Mouse (Mus musculus): ENCODE results near the gene Dock1. TPM values are rescaled to one million over a fixed set of nuclear protein-coding genes. Genes with fewer than 3 reads are reported as not detected.

The Dock1 gene
- total and polyA plus RNA-seq, 3 experiments: not detected

- no peak overlapping the region for H3K27ac ChIP-seq (ENCODE audit: insufficient read depth, low read depth)
- no peak overlapping the region for H3K4me2 ChIP-seq (ENCODE audit: insufficient read depth, low read depth, poor library complexity, severe bottlenecking)
- no peaks in the 10 kb centered on the region for H3K27me3 ChIP-seq (replicated peaks)
- dilution Hi-C loops (cut with MboI; ENCODE audit: extremely low pct_ligation_motif_present, extremely low pct_unique_long_range_greater_than_20kb, low sequenced_read_pairs): no loop called here
- TF ChIP-seq USF2 (conservative IDR thresholded peaks at IDR 0.05; ENCODE audit: low read depth, low read length): no peak
- H3K79me2 ChIP-seq (replicated peaks; ENCODE audit: control insufficient read depth, extremely low read depth, insufficient read depth, poor library complexity, severe bottlenecking): no peaks in the 10 kb centered on the region
- in situ Hi-C loops (cut with MboI; ENCODE audit: low pct_ligation_motif_present, low pct_unique_long_range_greater_than_20kb, low sequenced_read_pairs): no loop called here
- no peak overlapping the region for H3K4me3 ChIP-seq (replicated peaks in 1 of 3; ENCODE audit: low read depth in 2 of 3, low read length in 2 of 3, poor library complexity in 1 of 3)
- no peaks in the 10 kb centered on the region for H3K36me3 ChIP-seq (replicated peaks in 1 of 2; ENCODE audit: control insufficient read depth in 1 of 2, insufficient read depth in 1 of 2, low read length in 1 of 2)
- H3K9ac ChIP-seq (ENCODE audit: insufficient read depth, low read depth): no peak overlapping the region
- no peak for DNase-seq (ENCODE audit: extremely low read depth)
- no peaks in the 10 kb centered on the region for H3K4me1 ChIP-seq (ENCODE audit: control insufficient read depth in 1 of 2, insufficient read depth in 2 of 2)
- H3K9me3 ChIP-seq (replicated peaks; ENCODE audit: low read length): peaks cover 82% of the 10 kb centered on the region
Observed at GRCm38 (mm10) chr7:135101921-135102320, 431.5 kb downstream of the Dock1 start.

GRCm38 (mm10) chr7:135106536-135106935 lies 436.1 kb downstream of the Dock1 start:
- peaks cover 85% of the 10 kb centered on the region for H3K9me3 ChIP-seq (replicated peaks; ENCODE audit: low read length)

GRCm38 (mm10) chr7:135110307-135110706 lies 439.9 kb downstream of the Dock1 start:
- Histone ChIP-seq H3K27ac (ENCODE audit: insufficient read depth, low read depth) (no peak overlapping the region), H3K4me2 (ENCODE audit: insufficient read depth, low read depth, poor library complexity, severe bottlenecking) (no peak overlapping the region), H3K9me3 (replicated peaks; ENCODE audit: low read length) (peaks cover 73% of the 10 kb centered on the region), H3K4me3 (replicated peaks in 1 of 3; ENCODE audit: low read depth in 2 of 3, low read length in 2 of 3, poor library complexity in 1 of 3) (no peak overlapping the region), H3K79me2 (replicated peaks; ENCODE audit: control insufficient read depth, extremely low read depth, insufficient read depth, poor library complexity, severe bottlenecking) (no peaks in the 10 kb centered on the region), H3K36me3 (replicated peaks in 1 of 2; ENCODE audit: control insufficient read depth in 1 of 2, insufficient read depth in 1 of 2, low read length in 1 of 2) (no peaks in the 10 kb centered on the region), H3K27me3 (replicated peaks) (no peaks in the 10 kb centered on the region), H3K9ac (ENCODE audit: insufficient read depth, low read depth) (no peak overlapping the region), H3K4me1 (ENCODE audit: control insufficient read depth in 1 of 2, insufficient read depth in 2 of 2) (no peaks in the 10 kb centered on the region)
- DNase-seq (ENCODE audit: extremely low read depth): no peak
- no peak for TF ChIP-seq ZNF384 (IDR thresholded peaks at IDR 0.05; ENCODE audit: low read depth, low read length)
- no peak for TF ChIP-seq TBP (conservative IDR thresholded peaks at IDR 0.05; ENCODE audit: low read depth, low read length)
- no peak for TF ChIP-seq RAD21 (IDR thresholded peaks at IDR 0.05; ENCODE audit: low read depth, low read length)
- TF ChIP-seq MAFK (IDR thresholded peaks at IDR 0.05; ENCODE audit: insufficient replicate concordance, low read length): no peak
- no peak for TF ChIP-seq POLR2A (IDR thresholded peaks at IDR 0.05; ENCODE audit: low read depth, low read length)
- no peak for TF ChIP-seq EP300 (IDR thresholded peaks at IDR 0.05; ENCODE audit: low read length)
- TF ChIP-seq CTCF (conservative IDR thresholded peaks at IDR 0.05 in 1 of 2, IDR thresholded peaks at IDR 0.05 in 1 of 2; ENCODE audit: low read depth in 2 of 2, low read length in 2 of 2): no peak
- TF ChIP-seq MAX (IDR thresholded peaks at IDR 0.05; ENCODE audit: low read length): no peak
- TF ChIP-seq ZMIZ1 (IDR thresholded peaks at IDR 0.05; ENCODE audit: low read depth, low read length): no peak
- no peak for TF ChIP-seq SMC3 (IDR thresholded peaks at IDR 0.05; ENCODE audit: low read depth, low read length)
- TF ChIP-seq RCOR1 (conservative IDR thresholded peaks at IDR 0.05; ENCODE audit: low read depth, low read length): no peak
- dilution Hi-C loops (cut with MboI; ENCODE audit: extremely low pct_ligation_motif_present, extremely low pct_unique_long_range_greater_than_20kb, low sequenced_read_pairs) (no loop called here), in situ Hi-C loops (cut with MboI; ENCODE audit: low pct_ligation_motif_present, low pct_unique_long_range_greater_than_20kb, low sequenced_read_pairs) (no loop called here)

More at GRCm38 (mm10) chr7:135106536-135106935, 436.1 kb downstream of the Dock1 start:
- Histone ChIP-seq H3K27ac (ENCODE audit: insufficient read depth, low read depth) (no peak overlapping the region), H3K36me3 (replicated peaks in 1 of 2; ENCODE audit: control insufficient read depth in 1 of 2, insufficient read depth in 1 of 2, low read length in 1 of 2) (no peaks in the 10 kb centered on the region), H3K27me3 (replicated peaks) (no peaks in the 10 kb centered on the region), H3K4me2 (ENCODE audit: insufficient read depth, low read depth, poor library complexity, severe bottlenecking) (no peak overlapping the region), H3K4me3 (replicated peaks in 1 of 3; ENCODE audit: low read depth in 2 of 3, low read length in 2 of 3, poor library complexity in 1 of 3) (no peak overlapping the region), H3K79me2 (replicated peaks; ENCODE audit: control insufficient read depth, extremely low read depth, insufficient read depth, poor library complexity, severe bottlenecking) (no peaks in the 10 kb centered on the region), H3K9ac (ENCODE audit: insufficient read depth, low read depth) (no peak overlapping the region), H3K4me1 (ENCODE audit: control insufficient read depth in 1 of 2, insufficient read depth in 2 of 2) (no peaks in the 10 kb centered on the region)
- in situ Hi-C loops (cut with MboI; ENCODE audit: low pct_ligation_motif_present, low pct_unique_long_range_greater_than_20kb, low sequenced_read_pairs) (no loop called here), dilution Hi-C loops (cut with MboI; ENCODE audit: extremely low pct_ligation_motif_present, extremely low pct_unique_long_range_greater_than_20kb, low sequenced_read_pairs) (no loop called here)
- no peak for TF ChIP-seq ZNF384 (IDR thresholded peaks at IDR 0.05; ENCODE audit: low read depth, low read length)
- TF ChIP-seq NRF1 (IDR thresholded peaks at IDR 0.05; ENCODE audit: low read depth, low read length): no peak
- no peak for TF ChIP-seq MEF2A (IDR thresholded peaks at IDR 0.05; ENCODE audit: borderline replicate concordance, low read depth, low read length)
- TF ChIP-seq TCF12 (IDR thresholded peaks at IDR 0.05; ENCODE audit: low read depth, low read length): no peak
- TF ChIP-seq POLR2AphosphoS2 (IDR thresholded peaks at IDR 0.05; ENCODE audit: low read depth, low read length): no peak
- no peak for TF ChIP-seq JUN (IDR thresholded peaks at IDR 0.05; ENCODE audit: insufficient read depth, low read depth, low read length)
- no peak for TF ChIP-seq JUND (conservative IDR thresholded peaks at IDR 0.05; ENCODE audit: low read depth, low read length)
- TF ChIP-seq HCFC1 (IDR thresholded peaks at IDR 0.05; ENCODE audit: low read depth, low read length): no peak
- TF ChIP-seq USF1 (IDR thresholded peaks at IDR 0.05; ENCODE audit: low read depth, low read length): no peak
- TF ChIP-seq CHD1 (IDR thresholded peaks at IDR 0.05; ENCODE audit: low read depth, low read length): no peak
- no peak for TF ChIP-seq SIN3A (IDR thresholded peaks at IDR 0.05; ENCODE audit: low read length)
- TF ChIP-seq RAD21 (IDR thresholded peaks at IDR 0.05; ENCODE audit: low read depth, low read length): no peak
- no peak for TF ChIP-seq IRF4 (IDR thresholded peaks at IDR 0.05; ENCODE audit: low read depth, low read length)
- no peak for TF ChIP-seq CTCF (conservative IDR thresholded peaks at IDR 0.05 in 1 of 2, IDR thresholded peaks at IDR 0.05 in 1 of 2; ENCODE audit: low read depth in 2 of 2, low read length in 2 of 2)
- TF ChIP-seq KAT2A (IDR thresholded peaks at IDR 0.05; ENCODE audit: insufficient replicate concordance, low read length): no peak
- no peak for TF ChIP-seq TBP (conservative IDR thresholded peaks at IDR 0.05; ENCODE audit: low read depth, low read length)
- TF ChIP-seq NELFE (IDR thresholded peaks at IDR 0.05; ENCODE audit: low read depth, low read length): no peak
- no peak for TF ChIP-seq E2F4 (IDR thresholded peaks at IDR 0.05; ENCODE audit: insufficient replicate concordance, low read depth, low read length)
- no peak for TF ChIP-seq ZMIZ1 (IDR thresholded peaks at IDR 0.05; ENCODE audit: low read depth, low read length)
- no peak for DNase-seq (ENCODE audit: extremely low read depth)

Measured in CH12.LX (cell line).